Mouse (Mus musculus): ENCODE data around the gene Sult1b1. TPM values are rescaled to one million over a fixed set of nuclear protein-coding genes. Genes with fewer than 3 reads are reported as not detected.
"Not testable (repeated sequence)": the region's sequence is repeated elsewhere in the genome, so short reads cannot be mapped to it uniquely, and the experiment has no call there.

The Sult1b1 gene
- not detected for total RNA-seq (2021)
- long read RNA-seq, experiment 1: 0 reads
- long read RNA-seq, experiment 2: 0 reads

GRCm38 (mm10) chr5:87538111-87538510, at the start of gene Sult1b1:
Gene Sult1b1, minus strand, starts transcription at chr5:87538195.
- no peak for DNase-seq (ENCODE audit: low spot score)

- no peak for DNase-seq (ENCODE audit: low spot score)
Observed at GRCm38 (mm10) chr5:87580389-87580788, 42.4 kb upstream of the Sult1b1 start.

- DNase-seq (ENCODE audit: low spot score): no peak
Observed at GRCm38 (mm10) chr5:87574174-87574573, 36.2 kb upstream of the Sult1b1 start.

- peak; percentile 24 for DNase-seq (ENCODE audit: low spot score)
Observed at GRCm38 (mm10) chr5:87573490-87573889, 35.5 kb upstream of the Sult1b1 start.

GRCm38 (mm10) chr5:87572781-87573180, 34.8 kb upstream of the Sult1b1 start:
- peak; percentile 10 for DNase-seq (ENCODE audit: low spot score)

- no peak for DNase-seq (ENCODE audit: low spot score)
Observed at GRCm38 (mm10) chr5:87568845-87569244, 30.9 kb upstream of the Sult1b1 start, which contains the start of gene Sult1d1. Gene Sult1d1, minus strand, starts transcription at chr5:87569027.

- DNase-seq (ENCODE audit: low spot score): no peak
Observed at GRCm38 (mm10) chr5:87567306-87567705, 29.3 kb upstream of the Sult1b1 start.

- DNase-seq (ENCODE audit: low spot score): peak; percentile 2
Observed at GRCm38 (mm10) chr5:87562966-87563365, 25.0 kb upstream of the Sult1b1 start.

GRCm38 (mm10) chr5:87562526-87562925, 24.5 kb upstream of the Sult1b1 start:
- no peak for DNase-seq (ENCODE audit: low spot score)

- DNase-seq (ENCODE audit: low spot score): no peak
Observed at GRCm38 (mm10) chr5:87560145-87560544, 22.1 kb upstream of the Sult1b1 start.

- no peak for DNase-seq (ENCODE audit: low spot score)
Observed at GRCm38 (mm10) chr5:87550935-87551334, 12.9 kb upstream of the Sult1b1 start.

- DNase-seq (ENCODE audit: low spot score): no peak
Observed at GRCm38 (mm10) chr5:87535994-87536644, 1.9 kb downstream of the Sult1b1 start.

GRCm38 (mm10) chr5:87532288-87532687, 5.7 kb downstream of the Sult1b1 start:
- no peak for DNase-seq (ENCODE audit: low spot score)

GRCm38 (mm10) chr5:87523561-87523960, 14.4 kb downstream of the Sult1b1 start:
- not testable (repeated sequence) for DNase-seq (ENCODE audit: low spot score)

- DNase-seq (ENCODE audit: low spot score): no peak
Observed at GRCm38 (mm10) chr5:87505776-87506458, 32.1 kb downstream of the Sult1b1 start.

- DNase-seq (ENCODE audit: low spot score): no peak
Observed at GRCm38 (mm10) chr5:87502687-87503086, 35.3 kb downstream of the Sult1b1 start.

- peak; percentile 1 for DNase-seq (ENCODE audit: low spot score)
Observed at GRCm38 (mm10) chr5:87499341-87499740, 38.7 kb downstream of the Sult1b1 start.

- DNase-seq (ENCODE audit: low spot score): peak; percentile 13
Observed at GRCm38 (mm10) chr5:87498936-87499335, 39.1 kb downstream of the Sult1b1 start.

GRCm38 (mm10) chr5:87490771-87491170, 47.2 kb downstream of the Sult1b1 start, which contains the start of gene Ugt2a1:
Gene Ugt2a1, minus strand, starts transcription at chr5:87490871.
- no peak for DNase-seq (ENCODE audit: low spot score)

- DNase-seq (ENCODE audit: low spot score): not testable (repeated sequence)
Observed at GRCm38 (mm10) chr5:87486706-87487105, 51.3 kb downstream of the Sult1b1 start, which contains the start of gene Gm43638. Gene Gm43638, minus strand, starts transcription at chr5:87486806.

GRCm38 (mm10) chr5:87482160-87482559, 55.8 kb downstream of the Sult1b1 start, which contains the start of gene Ugt2a2:
Gene Ugt2a2, minus strand, starts transcription at chr5:87482260.
- no peak for DNase-seq (ENCODE audit: low spot score)
